Mouse (Mus musculus) kidney, postnatal 36 days (tissue): ENCODE measurements around the gene Mt4.
"Not testable (repeated sequence)": the region's sequence is repeated elsewhere in the genome, so short reads cannot be mapped to it uniquely, and the experiment has no call there.

Experiments used
- DNase-seq, 2 experiments: peaks; one replicate each; pipeline ENCODE4 v3.0.0; 2021 to 2022; ENCODE audit warnings: mixed read lengths in 2 of 2

The Mt4 gene

GRCm38 (mm10) chr8:94135556-94135955 lies 1.4 kb upstream of the Mt4 start:
- no peak for DNase-seq

GRCm38 (mm10) chr8:94136192-94136591 lies 805 bp upstream of the Mt4 start:
- no peak for DNase-seq

GRCm38 (mm10) chr8:94140266-94140795 lies 3.3 kb downstream of the Mt4 start:
- no peak for DNase-seq

- DNase-seq = no peak
Observed at GRCm38 (mm10) chr8:94148236-94148635, 11.2 kb downstream of the Mt4 start.

GRCm38 (mm10) chr8:94150925-94151324 lies 13.9 kb downstream of the Mt4 start:
- DNase-seq = no peak

GRCm38 (mm10) chr8:94152513-94153300 lies 15.7 kb downstream of the Mt4 start, which contains the start of gene Mt3:
Mt3 (plus strand) TSS chr8:94152607.
- peak; percentile 14 to 62 for DNase-seq

GRCm38 (mm10) chr8:94153451-94153850 lies 16.5 kb downstream of the Mt4 start:
- DNase-seq = no peak

GRCm38 (mm10) chr8:94154537-94154936 lies 17.5 kb downstream of the Mt4 start:
- DNase-seq = no peak

- peak; percentile 29 to 61 for DNase-seq
Observed at GRCm38 (mm10) chr8:94156092-94156491, 19.1 kb downstream of the Mt4 start.

GRCm38 (mm10) chr8:94165772-94166171 lies 28.8 kb downstream of the Mt4 start:
- DNase-seq = not testable (repeated sequence)

GRCm38 (mm10) chr8:94167244-94167643 lies 30.2 kb downstream of the Mt4 start:
- DNase-seq = peak; percentile 86 to 94

- DNase-seq = no peak
Observed at GRCm38 (mm10) chr8:94169547-94169946, 32.5 kb downstream of the Mt4 start.

GRCm38 (mm10) chr8:94171321-94171755 lies 34.3 kb downstream of the Mt4 start:
- DNase-seq = peak; percentile 47 to 60

GRCm38 (mm10) chr8:94172075-94172808 lies 35.2 kb downstream of the Mt4 start, which contains the start of gene Mt2:
Mt2 (plus strand) TSS chr8:94172664.
- peak; percentile 75 to 84 for DNase-seq

GRCm38 (mm10) chr8:94172809-94173732 lies 36.1 kb downstream of the Mt4 start:
- DNase-seq = peak in 1 of 2 experiments; percentile 23

- DNase-seq = no peak
Observed at GRCm38 (mm10) chr8:94173848-94174403, 36.9 kb downstream of the Mt4 start.

GRCm38 (mm10) chr8:94174619-94175213 lies 37.7 kb downstream of the Mt4 start:
- no peak for DNase-seq

- DNase-seq = no peak
Observed at GRCm38 (mm10) chr8:94177716-94178390, 40.9 kb downstream of the Mt4 start.

GRCm38 (mm10) chr8:94178857-94179712 lies 42.1 kb downstream of the Mt4 start, which contains the start of gene Mt1:
Mt1 (plus strand) TSS chr8:94179082.
- peak; percentile 92 to 94 for DNase-seq
